Mouse (Mus musculus): Measurements from ENCODE around the gene Bzw1.

The Bzw1 gene

DNA sequence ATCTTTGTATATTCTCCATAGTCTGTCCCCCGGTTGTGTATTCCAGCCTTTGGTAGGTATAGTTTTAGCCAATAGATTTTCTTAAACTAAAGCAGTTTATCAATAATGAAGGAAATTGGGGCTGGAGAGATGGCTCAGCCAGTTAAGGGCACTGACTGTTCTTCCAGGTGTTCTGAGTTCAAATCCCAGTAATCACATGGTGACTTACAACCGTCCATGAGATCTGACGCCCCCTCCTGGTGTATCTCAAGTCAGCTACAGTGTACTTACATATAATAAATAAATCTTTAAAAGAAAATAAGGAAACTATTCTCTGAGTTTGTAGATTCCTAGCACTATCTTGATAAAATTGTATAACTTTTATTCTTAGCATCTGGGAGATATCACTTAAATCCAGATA lies 2.6 kb downstream of the Bzw1 start:
- no peak for DNase-seq (ENCODE audit: extremely low spot score, low spot score)

- no peak for DNase-seq (ENCODE audit: extremely low spot score, low spot score)
Measured at GRCm38 (mm10) chr1:58396179-58396578, 3.5 kb downstream of the Bzw1 start.

GRCm38 (mm10) chr1:58397731-58398130 lies 5.0 kb downstream of the Bzw1 start:
- DNase-seq (ENCODE audit: extremely low spot score, low spot score), result no peak

DNA sequence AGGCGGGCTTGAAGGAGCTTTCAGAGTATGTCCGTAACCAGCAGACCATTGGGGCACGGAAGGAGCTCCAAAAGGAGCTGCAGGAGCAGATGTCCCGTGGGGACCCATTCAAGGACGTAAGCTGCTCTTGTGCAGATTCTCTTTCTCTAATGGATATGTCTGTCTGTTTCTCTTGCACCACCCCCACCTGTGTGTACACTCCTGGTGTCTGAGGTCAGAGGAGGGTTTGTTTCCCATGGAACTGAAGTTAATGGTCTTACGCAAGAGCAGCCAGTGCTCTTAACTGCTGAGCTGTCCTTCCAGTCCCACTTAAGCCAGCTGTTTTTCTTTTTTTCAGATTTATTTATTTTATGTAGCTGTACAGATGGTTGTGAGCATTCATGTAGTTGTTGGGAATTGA lies 8.7 kb downstream of the Bzw1 start:
- DNase-seq (ENCODE audit: extremely low spot score, low spot score), result no peak

- DNase-seq (ENCODE audit: extremely low spot score, low spot score), result no peak
Measured at GRCm38 (mm10) chr1:58403745-58404144, 11.0 kb downstream of the Bzw1 start.

GRCm38 (mm10) chr1:58407321-58407720 lies 14.6 kb downstream of the Bzw1 start:
- no peak for DNase-seq (ENCODE audit: extremely low spot score, low spot score)

GRCm38 (mm10) chr1:58408141-58408540 lies 15.4 kb downstream of the Bzw1 start:
- DNase-seq (ENCODE audit: extremely low spot score, low spot score), result no peak

- DNase-seq (ENCODE audit: extremely low spot score, low spot score), result no peak
Measured at GRCm38 (mm10) chr1:58409553-58410197, 17.0 kb downstream of the Bzw1 start.

- DNase-seq (ENCODE audit: extremely low spot score, low spot score), result no peak
Measured at GRCm38 (mm10) chr1:58410198-58410588, 17.5 kb downstream of the Bzw1 start.

GRCm38 (mm10) chr1:58410776-58411175 lies 18.1 kb downstream of the Bzw1 start:
- no peak for DNase-seq (ENCODE audit: extremely low spot score, low spot score)

GRCm38 (mm10) chr1:58415442-58415841 lies 22.7 kb downstream of the Bzw1 start:
- DNase-seq (ENCODE audit: extremely low spot score, low spot score), result no peak

GRCm38 (mm10) chr1:58416048-58416447 lies 23.4 kb downstream of the Bzw1 start:
- DNase-seq (ENCODE audit: extremely low spot score, low spot score), result no peak

DNA sequence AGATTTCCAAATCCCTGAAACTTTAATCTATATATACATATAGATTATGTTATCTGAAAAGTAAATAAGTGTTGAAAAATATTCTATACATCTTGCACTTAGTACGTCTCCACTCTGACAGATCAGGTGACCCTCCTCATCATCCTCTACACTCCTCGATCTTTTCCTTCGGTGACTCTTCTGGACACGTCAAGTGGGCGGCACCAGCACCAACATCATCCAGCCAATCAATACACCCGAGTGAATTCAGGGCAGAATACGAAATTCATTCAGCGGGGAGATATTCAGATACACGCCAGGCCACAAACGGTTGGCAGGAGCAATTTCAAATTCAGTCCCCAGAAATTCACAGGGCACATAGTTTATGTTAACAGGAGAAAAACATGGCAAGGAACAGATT lies 27.3 kb downstream of the Bzw1 start:
- no peak for DNase-seq (ENCODE audit: extremely low spot score, low spot score)

- DNase-seq (ENCODE audit: extremely low spot score, low spot score), result no peak
Measured at GRCm38 (mm10) chr1:58420961-58421360, 28.3 kb downstream of the Bzw1 start.

GRCm38 (mm10) chr1:58422879-58423278 lies 30.2 kb downstream of the Bzw1 start:
- no peak for DNase-seq (ENCODE audit: extremely low spot score, low spot score)

DNA sequence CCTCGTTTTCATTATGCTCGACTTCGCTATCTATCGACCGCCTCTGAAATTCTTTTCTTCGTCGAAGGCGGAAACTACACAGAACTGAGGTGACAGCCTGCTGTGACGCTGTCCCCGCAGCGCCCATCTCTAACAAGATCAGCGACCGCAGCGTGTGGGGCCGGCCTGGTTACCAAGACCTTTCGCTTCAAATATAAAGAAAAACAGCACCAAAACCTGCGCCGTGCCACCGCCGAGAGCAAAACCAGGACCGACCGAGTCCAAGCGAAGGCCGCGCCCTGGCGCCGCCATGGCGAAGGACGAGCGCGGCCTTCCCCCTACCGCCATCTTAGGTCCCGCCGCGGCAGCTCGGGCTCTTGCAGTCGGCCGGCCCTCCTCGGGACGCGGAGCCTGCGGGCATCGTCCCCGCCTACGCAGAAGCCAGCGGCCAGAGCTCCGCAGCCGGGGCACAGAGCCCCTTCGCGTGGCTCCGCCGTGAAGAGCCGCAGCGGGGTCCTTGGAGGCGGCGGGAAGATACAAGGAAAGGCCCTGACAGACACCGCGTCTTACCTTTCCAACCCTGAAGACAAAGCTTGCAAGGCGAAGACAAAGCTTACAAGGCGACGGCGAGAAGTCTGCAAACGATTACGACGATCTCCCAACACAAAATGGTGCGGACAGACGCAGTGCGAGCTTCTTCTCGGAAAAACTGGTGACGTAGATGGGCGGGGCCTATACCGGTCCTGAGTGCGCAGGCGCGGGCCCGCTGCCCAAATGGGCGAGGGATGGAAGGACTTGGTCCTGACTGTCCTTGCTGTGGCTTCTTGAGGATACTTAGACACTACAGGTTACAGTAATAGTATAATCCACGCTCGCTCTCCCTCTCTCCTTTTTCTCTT lies 30.9 kb downstream of the Bzw1 start, which contains the start of gene Clk1:
TSS of gene Clk1 (minus strand) at position 696 of the 878 bp plus-strand sequence.
- DNase-seq (ENCODE audit: extremely low spot score, low spot score), result peak; percentile 94

DNA sequence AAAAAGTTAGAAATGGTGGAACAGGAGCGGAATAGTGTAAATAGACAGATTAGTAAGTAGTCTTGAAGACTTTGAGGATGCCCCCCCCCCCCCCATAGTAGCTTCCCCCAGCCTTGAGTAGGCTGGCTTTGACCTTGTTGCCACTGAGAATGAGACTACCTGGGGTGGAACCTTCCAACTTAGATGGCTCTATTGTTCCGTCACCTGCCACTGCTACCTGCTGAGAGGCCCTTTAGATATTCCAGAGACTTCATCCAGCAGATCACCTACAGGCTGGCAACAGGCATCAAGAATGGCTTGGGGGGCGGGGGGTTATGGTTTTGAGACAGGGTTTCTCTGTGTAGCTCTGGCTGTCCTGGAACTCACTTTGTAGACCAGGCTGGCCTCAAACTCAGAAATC lies 31.9 kb downstream of the Bzw1 start:
- no peak for DNase-seq (ENCODE audit: extremely low spot score, low spot score)

- DNase-seq (ENCODE audit: extremely low spot score, low spot score), result no peak
Measured at GRCm38 (mm10) chr1:58444691-58445090, 52.0 kb downstream of the Bzw1 start.

DNA sequence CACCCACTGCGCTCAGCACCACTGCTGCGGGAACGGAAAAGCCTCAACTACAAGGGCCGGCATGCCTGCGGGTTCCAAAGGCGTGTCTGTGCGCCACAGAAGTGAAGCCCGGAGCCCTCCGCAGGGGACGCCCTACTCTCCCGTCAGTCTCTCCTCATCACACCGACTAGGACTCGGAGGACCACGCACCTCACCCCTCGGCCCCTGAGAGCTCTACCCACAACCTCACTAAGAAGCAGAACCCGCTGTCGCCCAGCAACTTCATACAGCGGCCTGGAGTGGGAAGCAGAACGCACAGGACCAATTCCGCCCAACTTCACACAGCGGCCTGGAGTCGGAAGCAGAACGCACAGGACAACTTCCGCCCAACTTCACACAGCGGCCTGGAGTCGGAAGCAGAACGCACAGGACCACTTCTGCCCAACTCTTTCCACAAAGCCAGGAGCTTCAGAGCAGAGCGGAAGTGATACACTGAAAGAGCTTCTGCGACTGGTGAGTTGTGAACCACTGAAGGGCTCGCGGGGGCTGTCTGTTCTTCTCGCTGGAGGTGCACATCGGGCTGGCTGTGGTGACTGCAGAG lies 52.5 kb downstream of the Bzw1 start, which contains the start of the genes Nif3l1 and Ppil3:
TSS of gene Nif3l1 (plus strand) at position 9 of the 580 bp plus-strand sequence.
TSS of gene Ppil3 (minus strand) at position 344 of the 580 bp plus-strand sequence.
- peak; percentile 87 for DNase-seq (ENCODE audit: extremely low spot score, low spot score)

GRCm38 (mm10) chr1:58445861-58446260 lies 53.2 kb downstream of the Bzw1 start:
- no peak for DNase-seq (ENCODE audit: extremely low spot score, low spot score)

DNA sequence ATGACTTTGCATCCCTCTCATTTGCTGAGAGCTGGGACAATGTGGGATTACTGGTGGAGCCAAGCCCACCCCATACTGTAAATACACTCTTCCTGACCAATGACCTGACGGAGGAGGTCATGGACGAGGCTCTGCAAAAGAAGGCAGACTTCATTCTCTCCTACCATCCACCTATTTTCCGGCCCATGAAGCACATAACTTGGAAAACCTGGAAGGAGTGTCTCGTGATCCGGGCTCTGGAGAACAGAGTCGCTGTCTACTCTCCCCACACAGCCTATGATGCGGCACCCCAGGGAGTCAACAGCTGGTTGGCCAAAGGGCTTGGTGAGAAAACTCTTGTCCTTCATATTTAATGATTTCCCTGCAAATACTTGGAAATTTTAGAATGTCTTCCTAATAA lies 55.1 kb downstream of the Bzw1 start:
- DNase-seq (ENCODE audit: extremely low spot score, low spot score), result no peak

- no peak for DNase-seq (ENCODE audit: extremely low spot score, low spot score)
Measured at GRCm38 (mm10) chr1:58448396-58448795, 55.7 kb downstream of the Bzw1 start.
